Comparison of ENCODE assay signal across 31 mouse cellular contexts in the genomic region with DNA sequence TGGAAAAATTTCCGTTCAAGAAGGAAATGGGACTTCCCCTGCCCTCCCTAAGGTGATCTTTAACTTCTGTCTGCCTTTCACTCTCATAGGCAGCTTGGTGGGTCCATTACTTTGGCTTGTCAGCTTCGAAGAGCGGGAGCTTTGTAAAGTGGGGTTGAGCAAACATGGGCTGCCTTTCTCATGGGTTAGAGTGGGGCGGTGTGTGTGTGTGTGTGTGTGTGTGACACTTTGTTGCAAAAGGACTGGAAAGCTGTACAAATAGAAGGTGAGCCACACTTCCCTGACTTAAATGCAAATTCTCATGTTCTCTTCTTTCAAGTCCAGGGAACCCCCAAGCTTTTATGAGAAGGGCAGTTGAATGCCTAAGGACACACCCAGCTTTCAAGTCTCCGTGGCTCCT. TPM values are rescaled to one million over a fixed set of nuclear protein-coding genes. Genes with fewer than 3 reads are reported as not detected.
A peak's percentile ranks its signal among the peaks of the same experiment; 100 is the strongest.
DNase-seq lines count a peak whose midpoint lies in the region; ATAC-seq and TF ChIP-seq lines count a peak whose summit lies in the region.
"Had no signal": no experiment of that assay in that cellular context is flagged by ENCODE, and none has a peak within 500 bp of the region (broad histone marks: within the 10 kb centered on the region; RNA-seq: fewer than 3 reads in every experiment).

No protein-coding gene starts in this region.

- ATAC-seq in lung, embryonic 14.5 days (ENCODE audit: insufficient read depth): peak; percentile 79
- peak; percentile 82 for ATAC-seq in lung, embryonic 16.5 days (ENCODE audit: low read depth)
- peak; percentile 72; the same call in 1 of the 2 replicates for ATAC-seq in stomach, postnatal 0 days (ENCODE audit: low FRiP score, low TSS enrichment)
- ATAC-seq: activated CD4-positive, CD25-positive, alpha-beta regulatory T cell, adult 4 months; forebrain, embryonic 14.5 days; inflammation-experienced regulatory T-cells, adult 6 months; liver, embryonic 12.5 days; liver, postnatal 0 days had no signal

- no peaks in the 10 kb centered on the region for H3K9me3 ChIP-seq in lung, embryonic 14.5 days (ENCODE audit: low read depth, low read length)
- H3K9me3 ChIP-seq in lung, embryonic 16.5 days (ENCODE audit: control insufficient read depth, low read length): no peaks in the 10 kb centered on the region
- H3K9me3 ChIP-seq in stomach, postnatal 0 days (ENCODE audit: control insufficient read depth, low read length): no peaks in the 10 kb centered on the region
- H3K9me3 ChIP-seq: embryonic facial prominence, embryonic 10.5 days; embryonic facial prominence, embryonic 15.5 days; heart, embryonic 13.5 days; hindbrain, embryonic 15.5 days; liver, embryonic 12.5 days; midbrain, embryonic 12.5 days; neural tube, embryonic 13.5 days had no signal

- WGBS in lung, embryonic 14.5 days: 61% methylated on average over 5 of the region's 5 CpGs
- WGBS in lung, embryonic 16.5 days: 54% methylated on average over 5 of the region's 5 CpGs
- 52% methylated on average over 5 of the region's 5 CpGs for WGBS in stomach, postnatal 0 days

- no peaks in the 10 kb centered on the region for H3K27me3 ChIP-seq in lung, embryonic 14.5 days (ENCODE audit: insufficient read depth, low read length)
- no peaks in the 10 kb centered on the region for H3K27me3 ChIP-seq in lung, embryonic 16.5 days (ENCODE audit: control insufficient read depth, insufficient read depth, low read depth, low read length)
- no peaks in the 10 kb centered on the region for H3K27me3 ChIP-seq in stomach, postnatal 0 days (ENCODE audit: control insufficient read depth, insufficient read depth, low read length)
- H3K27me3 ChIP-seq: embryonic facial prominence, embryonic 15.5 days; heart, embryonic 13.5 days; hindbrain, embryonic 15.5 days; liver, embryonic 12.5 days; megakaryocyte, embryonic 14.5 days; midbrain, embryonic 12.5 days; neural tube, embryonic 13.5 days had no signal

- H3K9ac ChIP-seq in lung, embryonic 14.5 days: no peak overlapping the region
- no peak overlapping the region for H3K9ac ChIP-seq in lung, embryonic 16.5 days (ENCODE audit: low read length)
- H3K9ac ChIP-seq in stomach, postnatal 0 days (ENCODE audit: low read length): no peak overlapping the region
- H3K9ac ChIP-seq: embryonic facial prominence, embryonic 15.5 days; heart, embryonic 13.5 days; hindbrain, embryonic 15.5 days; liver, embryonic 12.5 days; liver, postnatal 0 days; midbrain, embryonic 12.5 days; neural tube, embryonic 13.5 days had no signal

- H3K4me2 ChIP-seq in lung, embryonic 14.5 days: no peak overlapping the region
- no peak overlapping the region for H3K4me2 ChIP-seq in lung, embryonic 16.5 days (ENCODE audit: low read depth, low read length)
- H3K4me2 ChIP-seq in stomach, postnatal 0 days (replicated peaks; ENCODE audit: low read depth): no peak overlapping the region
- H3K4me2 ChIP-seq: embryonic facial prominence, embryonic 15.5 days; heart, embryonic 13.5 days; hindbrain, embryonic 15.5 days; liver, embryonic 12.5 days; midbrain, embryonic 12.5 days; neural tube, embryonic 13.5 days had no signal

- H3K4me3 ChIP-seq in lung, embryonic 14.5 days (ENCODE audit: low read depth, low read length): no peak overlapping the region
- no peak overlapping the region for H3K4me3 ChIP-seq in lung, embryonic 16.5 days (ENCODE audit: low read length)
- no peak overlapping the region for H3K4me3 ChIP-seq in stomach, postnatal 0 days (ENCODE audit: low read depth, low read length)
- H3K4me3 ChIP-seq: embryonic facial prominence, embryonic 10.5 days; embryonic facial prominence, embryonic 15.5 days; heart, embryonic 13.5 days; hindbrain, embryonic 10.5 days; hindbrain, embryonic 15.5 days; liver, embryonic 12.5 days; megakaryocyte, embryonic 14.5 days; midbrain, embryonic 12.5 days; neural tube, embryonic 13.5 days had no signal

- no peak for TF ChIP-seq CTCF in lung, embryonic 14.5 days (IDR thresholded peaks at IDR 0.05; ENCODE audit: low read depth)
- no peak for TF ChIP-seq CTCF in stomach, postnatal 0 days (IDR thresholded peaks at IDR 0.05; ENCODE audit: low read depth)

- no peak for TF ChIP-seq EP300 in stomach, postnatal 0 days (optimal IDR thresholded peaks at IDR 0.05)

- H3K27ac ChIP-seq in lung, embryonic 14.5 days (ENCODE audit: low read depth): no peak overlapping the region
- peak overlapping the region; percentile 45 for H3K27ac ChIP-seq in lung, embryonic 16.5 days (ENCODE audit: low read length)
- no peak overlapping the region for H3K27ac ChIP-seq in stomach, postnatal 0 days (replicated peaks)
- H3K27ac ChIP-seq: embryonic facial prominence, embryonic 10.5 days; embryonic facial prominence, embryonic 15.5 days; heart, embryonic 13.5 days; hindbrain, embryonic 10.5 days; hindbrain, embryonic 15.5 days; liver, embryonic 12.5 days; midbrain, embryonic 12.5 days; neural tube, embryonic 13.5 days had no signal

- peak; percentile 62 for DNase-seq in lung, embryonic 14.5 days
- DNase-seq in lung, postnatal 36 days: peak; percentile 60
- peak; percentile 68 for DNase-seq in stomach, postnatal 0 days (ENCODE audit: low spot score)
- DNase-seq in kidney, adult 9 months: no peak
- no peak for DNase-seq in kidney, postnatal 14 days
- DNase-seq: adrenal gland, adult 8-10 months; B cell, adult 2 months; cerebellum, adult 8-10 months; cerebellum, postnatal 25 days; gastrocnemius, postnatal 25 days; heart, adult 18-20 months; heart, postnatal 10 days; kidney, adult 11 months; layer of hippocampus, postnatal 36 days; left cerebral cortex, postnatal 4 days; liver, postnatal 0 days; thymus, adult 2 months; thymus, postnatal 4 days had no signal

- 0 out of 2 replicates have a peak, but pooled peaks cover 3% of the 10 kb centered on the region for H3K4me1 ChIP-seq in lung, embryonic 14.5 days (ENCODE audit: insufficient read depth)
- H3K4me1 ChIP-seq in lung, embryonic 16.5 days (replicated peaks; ENCODE audit: control insufficient read depth, insufficient read depth, low read length): peaks cover 5% of the 10 kb centered on the region; the same call in 1 of the 2 replicates
- no peaks in the 10 kb centered on the region for H3K4me1 ChIP-seq in stomach, postnatal 0 days (replicated peaks; ENCODE audit: control insufficient read depth, insufficient read depth)
- H3K4me1 ChIP-seq: embryonic facial prominence, embryonic 15.5 days; heart, embryonic 13.5 days; hindbrain, embryonic 10.5 days; hindbrain, embryonic 15.5 days; megakaryocyte, embryonic 14.5 days; midbrain, embryonic 12.5 days; neural tube, embryonic 13.5 days had no signal

- peaks cover 12% of the 10 kb centered on the region; the same call in 1 of the 2 replicates for H3K36me3 ChIP-seq in lung, embryonic 14.5 days (ENCODE audit: insufficient read depth)
- H3K36me3 ChIP-seq in lung, embryonic 16.5 days (ENCODE audit: control insufficient read depth, insufficient read depth, low read length): peaks cover 10% of the 10 kb centered on the region
- peaks cover 3% of the 10 kb centered on the region; the same call in 1 of the 2 replicates for H3K36me3 ChIP-seq in stomach, postnatal 0 days (ENCODE audit: control insufficient read depth, insufficient read depth, low read length)

RNA-seq across cellular contexts. Expression of a gene that starts 14.5 kb away (rescaled TPM):
- 3.4 and 4.3 TPM in 2 replicates for polyA plus RNA-seq in lung, embryonic 14.5 days (2014; fragmentation: Nextera tagmentation; extraction: Ambion mirVana)
- polyA plus RNA-seq in lung, embryonic 16.5 days (2015; fragmentation: Nextera tagmentation; extraction: Ambion mirVana): 2.5 and 2.7 TPM in 2 replicates
- polyA plus RNA-seq in stomach, postnatal 0 days (2015; fragmentation: Nextera tagmentation; extraction: Ambion mirVana): 2.4 and 2.7 TPM in 2 replicates

Comparison
In these comparisons a context has a peak if more than half of its experiments do, and no peak if none do; other contexts are left out.
1. DNase-seq: peak in lung, embryonic 14.5 days (single experiment), lung, postnatal 36 days (single experiment) and stomach, postnatal 0 days (single experiment); none in kidney, adult 9 months (single experiment) and kidney, postnatal 14 days (single experiment).
2. Peak in every context shown above with its lines, with median percentiles within 50 percentile points of each other: ATAC-seq.